Mouse (Mus musculus) embryonic facial prominence, embryonic 11.5 days (tissue): ENCODE results near the gene Ntn4. TPM values are rescaled to one million over a fixed set of nuclear protein-coding genes. Genes with fewer than 3 reads are reported as not detected.

Experiments
- ATAC-seq: fragments of 200-750 bp; cut with Nextera tagmentation; replicated peaks from 2 replicates; pipeline ENCODE4 v1.8.0; 2017; ENCODE audit warnings: low read depth; ENCODE audit not compliant: insufficient number of reproducible peaks, low FRiP score, low TSS enrichment
- DNase-seq: peaks from one replicate; pipeline ENCODE4 v3.0.0-alpha.2; 2015; ENCODE audit warnings: low spot score
- H3K27ac ChIP-seq: fragments of 300-500 bp; sonication (generic); replicated peaks from 2 replicates; pipeline ENCODE4 v1.5.1; 2014; ENCODE audit warnings: mild to moderate bottlenecking, low read depth, low read length, control low read depth
- H3K27me3 ChIP-seq: fragments of 300-500 bp; sonication (generic); 2 replicates; pipeline ENCODE4 v1.6.1; 2014; ENCODE audit warnings: mild to moderate bottlenecking, low read length, moderate library complexity, mixed read lengths; ENCODE audit not compliant: control insufficient read depth, insufficient read depth
- H3K36me3 ChIP-seq: fragments of 300-500 bp; sonication (generic); replicated peaks from 2 replicates; pipeline ENCODE4 v1.6.1; 2014; ENCODE audit warnings: low read depth, mild to moderate bottlenecking, low read length, moderate library complexity, mixed read lengths; ENCODE audit not compliant: control insufficient read depth, insufficient read depth
- H3K4me1 ChIP-seq: fragments of 300-500 bp; sonication (generic); 2 replicates; pipeline ENCODE4 v1.6.1; 2014; ENCODE audit warnings: low read length, mixed read lengths; ENCODE audit not compliant: control insufficient read depth, insufficient read depth
- H3K4me2 ChIP-seq: fragments of 300-500 bp; sonication (generic); 2 replicates; pipeline ENCODE4 v1.6.1; 2014; ENCODE audit warnings: low read depth, mild to moderate bottlenecking, control low read depth, low read length, moderate library complexity
- H3K4me3 ChIP-seq: fragments of 300-500 bp; sonication (generic); 2 replicates; pipeline ENCODE4 v1.5.1; 2014; ENCODE audit warnings: low read depth, low read length, control low read depth
- H3K9ac ChIP-seq: fragments of 300-500 bp; sonication (generic); replicated peaks from 2 replicates; pipeline ENCODE4 v1.6.1; 2014; ENCODE audit warnings: mild to moderate bottlenecking, control low read depth, low read length
- H3K9me3 ChIP-seq: fragments of 300-500 bp; sonication (generic); replicated peaks from 2 replicates; pipeline ENCODE4 v1.6.1; 2016; ENCODE audit warnings: mild to moderate bottlenecking, low read length, inconsistent platforms, mixed read lengths; ENCODE audit not compliant: control insufficient read depth
- WGBS: fragments of 180-500 bp; shearing (Covaris S2); extraction: QIAGEN DNeasy Blood & Tissue Kit; methylation state at CpG from one replicate; pipeline ENCODE4 v1.1.7; 2014; 5-methylcytosine and 5-hydroxymethylcytosine counted together
- polyA plus RNA-seq: library from polyadenylated mRNA; unstranded; fragments of >200 nt; fragmentation: Nextera tagmentation; extraction: Ambion mirVana; gene quantifications from 2 replicates; pipeline ENCODE4 v1.2.1, GENCODE M21; 2014

Gene Ntn4
- polyA plus RNA-seq, 1 experiment from 2014 or later: 0.50 TPM

GRCm38 (mm10) chr10:93659792-93660191, 19.3 kb downstream of the Ntn4 start:
- H3K4me3 ChIP-seq: no peak overlapping the region
- H3K4me2 ChIP-seq: no peak overlapping the region
- no peaks in the 10 kb centered on the region for H3K9me3 ChIP-seq
- H3K27ac ChIP-seq: no peak overlapping the region
- DNase-seq: no peak
- no peaks in the 10 kb centered on the region for H3K4me1 ChIP-seq
- no peaks in the 10 kb centered on the region for H3K36me3 ChIP-seq
- no peak for ATAC-seq
- WGBS: 76% methylated on average over 1 of the region's 1 CpGs
- no peaks in the 10 kb centered on the region for H3K27me3 ChIP-seq
- no peak overlapping the region for H3K9ac ChIP-seq

GRCm38 (mm10) chr10:93661348-93661991, 21.0 kb downstream of the Ntn4 start:
- ATAC-seq: no peak
- 85% methylated on average over 6 of the region's 6 CpGs for WGBS
- H3K36me3 ChIP-seq: no peaks in the 10 kb centered on the region

DNA sequence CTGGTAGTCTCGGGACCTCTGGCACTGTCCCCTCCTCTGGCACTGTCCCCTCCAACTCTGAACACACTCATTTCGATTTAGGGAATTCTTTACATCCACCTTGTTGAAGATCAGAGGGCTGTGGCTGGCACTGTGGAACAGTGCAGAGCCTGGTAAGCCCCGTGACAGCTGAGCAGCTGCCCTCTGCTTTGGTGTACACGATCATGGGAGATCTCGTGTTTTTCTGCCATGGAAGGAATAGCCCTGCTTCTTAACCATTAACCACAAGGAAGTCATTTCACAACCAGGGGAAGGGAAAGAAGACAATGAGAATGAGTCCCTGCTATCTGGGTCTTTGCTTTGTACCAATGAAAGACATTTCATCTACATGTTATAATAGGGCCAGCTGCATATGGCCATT, 21.5 kb downstream of the Ntn4 start:
- Histone ChIP-seq H3K4me3 (no peak overlapping the region), H3K9me3 (no peaks in the 10 kb centered on the region), H3K4me1 (no peaks in the 10 kb centered on the region), H3K27me3 (no peaks in the 10 kb centered on the region), H3K9ac (no peak overlapping the region), H3K36me3 (no peaks in the 10 kb centered on the region), H3K27ac (no peak overlapping the region), H3K4me2 (no peak overlapping the region)
- ATAC-seq (no peak), DNase-seq (no peak)
- 77% methylated on average over 5 of the region's 5 CpGs for WGBS

More at GRCm38 (mm10) chr10:93661348-93661991, 21.0 kb downstream of the Ntn4 start:
- Histone ChIP-seq H3K4me1 (no peaks in the 10 kb centered on the region), H3K9ac (no peak overlapping the region), H3K4me2 (no peak overlapping the region), H3K27ac (no peak overlapping the region), H3K9me3 (no peaks in the 10 kb centered on the region), H3K27me3 (no peaks in the 10 kb centered on the region), H3K4me3 (no peak overlapping the region)
- DNase-seq: no peak

- ATAC-seq (no peak), DNase-seq (no peak)
- Histone ChIP-seq H3K36me3 (no peaks in the 10 kb centered on the region), H3K27ac (no peak overlapping the region), H3K4me2 (no peak overlapping the region), H3K4me3 (no peak overlapping the region), H3K27me3 (no peaks in the 10 kb centered on the region), H3K9me3 (no peaks in the 10 kb centered on the region), H3K9ac (no peak overlapping the region), H3K4me1 (no peaks in the 10 kb centered on the region)
- 62% methylated on average over 2 of the region's 2 CpGs for whole genome bisulfite sequencing
These were observed 25.7 kb downstream of the Ntn4 start for GRCm38 (mm10) chr10:93666222-93666621.

- DNase-seq: no peak
- Histone ChIP-seq H3K9ac (no peak overlapping the region), H3K4me3 (no peak overlapping the region), H3K27ac (no peak overlapping the region), H3K4me1 (no peaks in the 10 kb centered on the region), H3K9me3 (no peaks in the 10 kb centered on the region), H3K27me3 (no peaks in the 10 kb centered on the region), H3K4me2 (no peak overlapping the region), H3K36me3 (no peaks in the 10 kb centered on the region)
- ATAC-seq: no peak
- WGBS: 47% methylated on average over 3 of the region's 3 CpGs
These were observed 26.5 kb downstream of the Ntn4 start for GRCm38 (mm10) chr10:93666996-93667395.

DNA sequence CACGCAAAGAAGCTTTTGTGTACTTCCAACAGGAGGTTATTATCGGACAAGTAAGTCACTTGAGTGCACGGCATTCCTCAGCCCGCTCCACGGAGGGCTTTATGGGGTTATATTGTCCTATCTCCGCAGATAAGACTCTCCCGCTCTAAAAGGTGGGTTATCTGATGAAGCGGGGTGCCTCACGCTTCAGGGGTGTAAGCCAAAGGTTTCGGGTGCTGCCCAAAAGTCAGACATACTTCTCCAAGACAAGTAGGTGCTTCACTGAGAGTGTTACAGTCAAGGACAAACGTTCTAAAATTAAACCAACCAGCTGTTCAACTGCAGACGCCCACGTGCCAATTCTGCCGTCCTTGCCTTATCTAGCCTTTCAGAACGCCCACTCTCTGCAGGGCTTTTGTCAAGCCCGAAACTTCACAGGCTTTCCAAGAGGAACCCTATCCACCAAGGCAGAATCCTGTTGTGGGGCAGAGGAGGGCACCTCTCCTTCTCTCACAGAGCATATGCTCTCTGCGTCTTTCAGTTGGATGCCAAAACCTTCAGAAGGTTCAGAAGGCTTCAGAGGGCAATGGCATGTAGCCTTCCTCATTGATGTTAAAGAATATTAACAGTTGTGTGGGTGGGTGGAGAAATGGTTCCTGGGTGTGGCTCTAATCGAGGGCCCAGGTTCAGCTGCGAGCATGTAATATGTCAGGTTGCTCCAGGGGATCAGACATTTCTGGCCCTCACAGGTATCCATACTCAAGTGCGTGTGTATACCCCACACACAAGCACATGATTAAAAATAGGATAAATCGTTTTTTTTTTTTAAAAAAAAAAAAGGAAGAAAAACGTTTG, 32.4 kb downstream of the Ntn4 start:
- Histone ChIP-seq H3K4me3 (no peak overlapping the region), H3K36me3 (no peaks in the 10 kb centered on the region), H3K9me3 (no peaks in the 10 kb centered on the region), H3K4me1 (no peaks in the 10 kb centered on the region), H3K27ac (no peak overlapping the region), H3K4me2 (no peak overlapping the region), H3K9ac (no peak overlapping the region), H3K27me3 (no peaks in the 10 kb centered on the region)
- no peak for DNase-seq
- ATAC-seq: no peak
- 82% methylated on average over 22 of the region's 22 CpGs for WGBS

GRCm38 (mm10) chr10:93679191-93680007, 38.9 kb downstream of the Ntn4 start:
- Histone ChIP-seq H3K4me2 (peak overlapping the region; percentile 27; the same call in 1 of the 2 replicates), H3K9ac (peak overlapping the region; percentile 7; the same call in 1 of the 2 replicates), H3K4me1 (no peaks in the 10 kb centered on the region), H3K27me3 (no peaks in the 10 kb centered on the region), H3K4me3 (no peak overlapping the region), H3K36me3 (no peaks in the 10 kb centered on the region), H3K9me3 (no peaks in the 10 kb centered on the region), H3K27ac (no peak overlapping the region)
- WGBS: 32% methylated on average over 19 of the region's 19 CpGs
- ATAC-seq: peak; percentile 34; the same call in 1 of the 2 replicates
- DNase-seq: peak; percentile 12
